Mouse (Mus musculus) large intestine, adult 2 months (tissue): Measurements from ENCODE around the gene Mcf2l. TPM values are rescaled to one million over a fixed set of nuclear protein-coding genes. Genes with fewer than 3 reads are reported as not detected.

Experiments
- DNase-seq: peaks from one replicate; pipeline ENCODE4 v3.0.0-alpha.2; 2012; ENCODE audit warnings: low read depth, low spot score
- WGBS: fragments of 180-500 bp; shearing (Covaris S2); methylation state at CpG from one replicate; pipeline ENCODE4 v1.1.7; 2018; 5-methylcytosine and 5-hydroxymethylcytosine counted together
- polyA plus RNA-seq: library from polyadenylated mRNA; depleted of rRNA; stranded (reverse); fragments of >200 nt; gene quantifications from 2 replicates; pipeline ENCODE4 v1.2.3, GENCODE M21; 2012

Gene Mcf2l
- polyA plus RNA-seq, 1 experiment = 14.1 TPM

DNA sequence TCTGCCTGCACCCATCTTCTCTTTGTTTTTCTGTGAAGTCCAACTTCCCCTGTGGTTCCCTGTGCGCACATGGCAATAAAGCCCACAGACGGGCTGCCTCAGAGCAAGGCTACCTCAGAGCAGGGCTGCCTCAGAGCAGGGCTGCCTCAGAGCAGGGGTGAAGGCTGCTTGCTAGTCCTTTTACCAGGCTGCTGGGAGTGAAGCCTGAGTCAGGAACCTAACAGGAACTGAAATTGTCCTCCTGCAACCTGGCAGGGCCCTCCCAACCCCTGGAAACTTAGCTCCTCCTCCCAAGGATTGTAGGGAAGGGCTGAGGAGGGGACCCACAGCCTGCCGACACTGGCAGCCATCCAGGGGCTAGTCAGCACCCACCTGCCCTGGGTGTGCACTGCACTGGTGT lies 60.2 kb downstream of the Mcf2l start:
- no peak for DNase-seq
- 18% methylated on average over 3 of the region's 3 CpGs for WGBS

DNA sequence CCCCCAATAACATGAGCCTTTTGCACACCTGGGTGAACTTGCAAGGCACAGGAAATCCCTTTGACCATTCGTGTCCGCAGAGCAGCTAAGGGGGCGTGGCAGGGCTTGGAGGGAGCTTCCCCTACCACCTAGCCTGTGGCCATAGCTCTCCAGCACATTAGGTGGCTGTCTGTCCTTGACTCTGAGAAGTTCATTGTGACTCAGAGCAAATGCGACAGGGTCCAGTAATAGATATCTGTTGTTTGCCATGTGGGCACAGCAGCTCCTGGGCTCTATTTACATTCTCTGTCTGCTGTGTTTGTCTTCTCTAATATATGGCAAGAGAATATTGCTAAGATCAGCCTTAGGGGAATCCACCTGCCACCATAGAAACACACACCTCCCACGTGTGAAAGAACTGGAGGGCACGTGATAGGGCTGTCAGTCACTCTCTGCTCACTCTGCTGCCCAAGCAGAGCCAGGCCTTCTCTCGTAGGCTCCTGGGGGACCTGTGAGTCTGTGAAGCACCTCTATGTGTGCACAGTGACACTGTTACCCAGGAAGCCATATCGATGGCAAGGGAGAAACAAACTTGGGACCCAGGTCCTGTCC lies 60.9 kb downstream of the Mcf2l start:
- DNase-seq = no peak

DNA sequence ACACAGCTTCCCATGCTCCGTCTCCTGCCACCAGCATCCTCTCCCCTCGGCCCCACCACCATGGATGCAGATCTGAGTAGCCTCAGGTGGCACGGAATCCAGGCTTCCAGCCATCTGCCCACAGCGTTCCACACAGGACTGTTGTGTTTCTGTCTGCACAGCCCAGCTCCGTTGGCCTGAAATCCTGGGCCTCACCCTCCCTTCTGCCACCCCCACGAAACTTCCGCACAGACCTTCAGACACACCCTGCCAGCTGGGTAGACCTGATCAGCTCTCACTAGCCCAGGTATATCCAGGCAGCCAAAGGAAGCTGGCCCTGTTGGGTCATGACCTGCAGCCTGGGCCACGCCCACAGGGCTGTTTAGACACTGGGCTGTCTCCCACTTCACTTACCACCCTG lies 66.9 kb downstream of the Mcf2l start:
- no peak for DNase-seq
- whole genome bisulfite sequencing = 26% methylated on average over 8 of the region's 8 CpGs

More for the DNA sequence above, 60.9 kb downstream of the Mcf2l start:
- 24% methylated on average over 8 of the region's 8 CpGs for WGBS

DNA sequence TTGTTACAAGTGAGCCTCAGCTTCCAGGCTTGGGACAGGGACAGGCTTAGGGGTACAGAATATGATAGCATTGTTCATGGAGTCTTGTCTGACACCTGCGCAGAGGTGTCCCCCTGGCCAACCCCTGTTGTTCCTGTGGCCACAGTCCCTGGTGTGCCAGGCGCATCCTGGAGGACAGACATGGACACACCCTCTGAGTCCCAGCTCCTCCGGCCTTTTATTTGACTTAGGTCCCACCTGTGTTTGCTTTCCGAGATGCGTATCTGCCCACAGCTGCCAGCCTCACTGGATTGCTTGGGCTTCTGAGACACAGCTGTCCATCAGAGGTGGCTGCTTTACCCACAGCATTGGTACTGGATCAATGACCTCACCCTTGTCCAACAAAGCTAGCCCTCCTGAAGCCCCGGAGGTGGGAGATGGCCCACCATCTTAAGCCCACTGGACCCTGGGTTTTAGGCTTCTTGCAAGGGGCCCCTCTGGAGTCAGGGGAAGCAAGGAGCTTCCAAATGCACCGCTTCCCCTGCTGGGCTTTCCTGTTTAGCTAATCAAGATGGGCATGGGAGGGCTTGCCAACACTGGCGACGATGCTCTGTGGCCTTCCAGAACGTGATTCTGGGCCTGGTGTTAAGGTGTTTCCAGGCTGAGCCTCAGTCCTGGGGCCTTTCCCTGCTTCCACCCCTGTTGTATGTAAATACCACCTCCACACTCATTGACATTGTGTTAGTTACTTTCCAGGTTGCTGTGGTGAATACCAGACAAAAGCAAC lies 67.7 kb downstream of the Mcf2l start:
- 39% methylated on average over 10 of the region's 10 CpGs for WGBS
- DNase-seq = no peak

DNA sequence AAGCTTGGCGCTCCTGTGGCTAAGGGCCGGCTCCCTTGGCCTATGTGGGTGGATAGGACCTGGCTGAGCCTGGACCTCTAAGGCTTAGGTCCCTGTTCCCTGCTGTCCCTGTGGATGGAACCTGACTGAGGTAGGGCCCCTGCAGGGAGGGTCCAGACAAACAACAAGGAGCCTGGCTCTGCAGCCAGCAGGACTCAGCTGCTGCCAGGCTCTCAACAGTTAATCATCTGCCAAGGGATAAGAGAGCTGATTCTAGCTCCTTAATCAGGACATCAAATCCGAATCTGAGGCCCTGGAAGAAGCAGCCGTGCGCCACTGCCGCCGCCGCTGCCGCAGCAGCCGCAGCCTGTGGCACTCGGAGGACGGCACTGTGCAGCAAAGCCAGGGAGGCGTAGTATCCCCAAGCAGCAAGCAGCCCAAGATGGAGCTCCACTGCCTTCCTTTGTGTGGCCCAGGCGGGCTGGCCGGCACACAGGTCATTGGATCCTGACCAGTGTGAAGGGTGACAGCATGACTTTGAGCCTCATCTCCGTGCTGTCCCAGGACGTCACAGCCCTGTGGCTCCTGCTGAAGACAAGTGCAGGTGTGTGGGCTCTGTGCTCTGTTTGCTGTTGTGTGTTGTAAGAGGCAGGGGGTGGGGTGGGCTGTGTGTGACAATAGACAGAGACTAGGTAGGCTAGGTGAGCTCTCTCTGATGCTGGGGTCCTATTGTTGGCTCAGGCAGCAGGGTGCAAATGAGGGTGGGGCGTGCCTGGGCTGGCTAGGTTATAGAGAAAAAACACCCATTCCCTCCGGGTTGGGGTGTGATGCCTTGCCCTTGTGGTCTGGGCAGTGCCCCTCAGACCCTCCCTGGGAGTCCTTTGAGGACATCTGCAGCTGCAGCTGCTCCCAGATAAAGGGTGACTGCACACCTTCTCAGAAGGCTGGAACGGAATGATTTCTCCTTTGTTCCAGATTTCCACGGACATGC lies 74.3 kb downstream of the Mcf2l start:
- WGBS = 58% methylated on average over 21 of the region's 21 CpGs
- DNase-seq = no peak

DNA sequence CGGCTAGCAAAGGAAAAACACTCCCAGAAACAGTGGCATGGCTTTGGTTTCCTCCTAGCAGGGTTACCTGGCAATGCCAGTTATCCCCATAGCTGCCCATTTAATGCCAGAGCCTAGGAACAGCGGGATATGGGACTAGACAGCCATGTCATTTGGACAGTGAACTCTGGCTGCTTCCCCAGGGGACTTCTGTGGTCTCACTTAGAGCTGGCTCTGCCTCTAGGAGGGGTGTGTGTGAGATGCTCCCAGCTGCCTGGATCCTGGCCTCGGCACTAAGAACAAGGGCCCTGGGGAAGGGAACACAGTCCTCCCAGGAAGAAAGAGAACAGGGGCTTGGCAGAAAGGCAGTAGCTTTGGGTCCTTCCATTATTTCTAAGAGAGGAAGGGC lies 75.0 kb downstream of the Mcf2l start:
- DNase-seq = no peak
- 39% methylated on average over 3 of the region's 3 CpGs for WGBS

DNA sequence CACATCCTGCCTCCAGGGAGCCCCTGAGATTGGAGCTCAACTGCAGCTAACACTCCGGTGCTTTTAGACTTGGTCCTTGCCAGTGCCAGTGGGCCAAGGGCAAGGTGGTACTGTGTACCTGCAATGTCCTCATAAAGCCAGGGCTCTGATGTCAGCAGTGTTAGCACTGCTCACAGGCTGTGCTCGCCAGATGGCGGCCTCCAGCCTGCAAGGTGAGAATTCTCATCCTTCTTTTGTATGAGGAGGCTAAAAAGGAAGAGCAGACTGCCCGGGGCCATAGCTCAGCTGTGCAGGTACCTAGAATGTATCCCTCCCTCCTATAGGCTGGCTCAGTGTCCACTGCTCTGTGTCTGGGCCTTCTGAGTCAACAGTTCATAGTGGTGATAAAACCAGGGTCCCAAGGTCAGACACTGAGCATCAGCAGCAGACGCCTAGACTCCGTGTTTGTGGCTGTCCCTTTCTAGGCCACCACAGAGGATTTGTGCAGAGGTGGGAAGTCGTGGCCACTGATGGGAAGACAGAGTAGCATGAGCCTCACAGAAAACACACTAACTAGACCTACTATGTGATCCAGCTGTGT lies 77.5 kb downstream of the Mcf2l start:
- 63% methylated on average over 7 of the region's 7 CpGs for WGBS

DNA sequence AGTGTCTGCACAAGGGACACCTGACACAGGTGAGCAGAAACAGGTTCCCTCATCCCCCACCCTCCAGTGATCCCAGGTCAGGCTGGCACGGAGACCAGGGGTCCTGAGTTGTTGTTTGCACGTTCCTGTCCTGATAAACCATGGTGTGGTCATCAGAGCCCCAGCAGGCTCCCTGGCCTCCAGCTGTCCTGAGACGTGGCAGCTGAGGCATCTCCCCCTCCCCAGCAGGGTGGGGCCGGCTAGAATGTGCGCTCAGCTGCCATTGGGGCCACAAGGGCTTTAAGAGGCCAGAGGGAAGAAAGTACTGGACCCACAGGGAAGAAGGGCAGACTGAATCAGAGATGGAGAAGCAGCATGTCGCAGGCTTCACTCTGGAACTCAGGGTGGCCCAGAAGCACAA lies 79.1 kb downstream of the Mcf2l start:
- no peak for DNase-seq
- WGBS = 60% methylated on average over 6 of the region's 6 CpGs

More for the DNA sequence above, 77.5 kb downstream of the Mcf2l start:
- DNase-seq = no peak

DNA sequence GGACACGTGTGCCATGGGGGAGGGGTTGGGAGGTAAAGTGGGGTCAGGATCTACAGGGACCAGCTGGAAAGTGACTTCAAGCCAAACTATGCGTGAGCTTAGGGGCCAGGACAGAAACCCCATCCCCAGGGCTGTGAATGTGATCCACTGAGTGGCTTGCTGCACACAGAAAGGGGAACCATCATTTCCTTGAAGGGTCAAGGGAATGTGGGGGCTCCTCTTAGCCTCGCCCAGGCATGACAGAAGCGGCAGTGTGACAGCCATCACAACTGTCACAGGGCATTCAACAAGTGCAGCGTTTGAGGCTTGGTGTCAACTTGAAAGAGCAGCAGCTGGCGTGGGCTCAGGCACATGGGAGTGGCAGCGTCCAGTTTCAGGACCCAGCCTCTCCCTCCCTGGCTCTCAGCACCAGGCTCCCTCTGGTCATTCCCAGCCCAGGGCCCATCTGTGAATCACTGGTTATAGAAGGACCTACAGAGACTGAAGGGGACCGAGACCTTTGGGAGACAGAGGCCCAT lies 81.8 kb downstream of the Mcf2l start:
- WGBS = 72% methylated on average over 8 of the region's 8 CpGs
- no peak for DNase-seq

DNA sequence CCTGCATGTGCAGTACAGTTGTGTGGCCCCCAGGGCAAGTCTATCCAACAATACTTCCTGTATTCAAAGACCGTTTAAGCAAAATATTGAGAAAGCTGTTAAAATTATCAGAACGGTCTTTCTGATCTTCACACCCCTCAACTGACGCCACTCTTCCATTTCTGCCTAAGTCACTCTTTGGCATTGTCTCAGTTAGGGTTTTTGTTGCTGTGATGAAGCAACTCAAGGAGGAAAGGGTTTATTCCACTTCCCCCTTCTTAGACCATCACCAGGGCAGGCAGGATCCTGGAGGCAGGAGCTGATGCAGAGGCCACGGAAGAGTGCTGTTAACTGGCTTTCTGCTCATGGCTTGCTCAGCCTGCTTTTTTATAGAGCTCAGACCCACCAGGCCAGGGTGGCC lies 82.3 kb downstream of the Mcf2l start:
- DNase-seq = no peak
- 83% methylated on average over 4 of the region's 4 CpGs for WGBS

DNA sequence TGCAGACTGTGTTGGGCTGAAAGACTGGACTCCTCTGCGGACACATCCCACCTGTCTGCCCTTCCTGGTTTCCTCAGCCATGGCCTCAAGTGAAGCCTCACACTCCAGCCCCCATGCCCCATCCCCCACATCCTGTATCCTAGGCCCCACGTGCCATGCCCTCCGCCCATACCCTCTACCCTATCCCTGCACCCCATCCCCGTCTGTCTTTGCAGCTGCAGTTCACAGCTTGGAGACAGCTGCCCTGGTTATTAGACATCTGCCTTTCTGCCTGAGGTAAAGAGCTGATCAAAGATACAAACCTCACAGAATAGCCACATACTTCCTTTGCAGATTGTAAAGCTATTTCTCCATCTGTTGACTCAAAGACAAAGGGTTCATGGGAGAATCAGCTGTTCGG lies 83.3 kb downstream of the Mcf2l start:
- 70% methylated on average over 5 of the region's 5 CpGs for WGBS

DNA sequence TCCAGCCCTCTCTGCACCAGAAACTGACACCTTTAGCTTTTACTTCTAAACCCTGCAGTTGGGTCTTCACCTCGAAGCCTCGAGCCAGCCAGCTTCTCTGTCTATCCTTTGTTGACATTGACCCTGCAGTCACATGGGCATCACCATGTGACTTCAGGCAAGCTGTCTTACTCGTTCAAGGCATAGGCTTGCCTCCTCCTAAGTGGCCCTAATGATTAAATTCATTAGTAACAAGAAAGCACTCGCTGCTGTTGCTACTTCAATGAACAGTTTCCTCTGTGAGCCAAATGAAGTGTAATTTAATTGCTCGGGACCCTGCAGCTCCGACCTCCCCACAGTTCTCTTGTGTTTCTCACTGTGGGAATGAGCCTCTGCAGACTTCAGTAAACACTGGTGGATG lies 83.8 kb downstream of the Mcf2l start:
- no peak for DNase-seq
- 50% methylated on average over 6 of the region's 6 CpGs for WGBS

More for the DNA sequence above, 83.3 kb downstream of the Mcf2l start:
- no peak for DNase-seq

DNA sequence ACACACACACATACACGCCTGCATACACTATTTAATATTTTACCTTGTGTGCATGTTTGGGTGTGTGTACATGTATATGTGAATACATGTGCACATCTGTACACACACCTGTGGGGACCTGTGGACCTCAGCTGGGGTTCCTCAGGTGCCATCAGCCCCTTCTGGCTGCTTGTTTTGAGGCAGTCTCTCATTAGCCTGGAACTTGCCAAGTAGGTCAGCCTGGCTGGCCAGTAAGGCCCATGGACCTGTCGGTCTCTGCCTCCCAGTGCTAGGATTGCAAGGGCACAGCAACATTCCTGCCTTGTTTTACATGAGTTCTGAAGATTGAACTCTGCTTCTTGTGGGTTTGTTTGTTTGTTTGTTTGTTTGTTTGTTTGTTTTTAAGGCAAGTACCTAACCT lies 87.0 kb downstream of the Mcf2l start:
- WGBS = 82% methylated on average over 2 of the region's 2 CpGs
- DNase-seq = no peak

DNA sequence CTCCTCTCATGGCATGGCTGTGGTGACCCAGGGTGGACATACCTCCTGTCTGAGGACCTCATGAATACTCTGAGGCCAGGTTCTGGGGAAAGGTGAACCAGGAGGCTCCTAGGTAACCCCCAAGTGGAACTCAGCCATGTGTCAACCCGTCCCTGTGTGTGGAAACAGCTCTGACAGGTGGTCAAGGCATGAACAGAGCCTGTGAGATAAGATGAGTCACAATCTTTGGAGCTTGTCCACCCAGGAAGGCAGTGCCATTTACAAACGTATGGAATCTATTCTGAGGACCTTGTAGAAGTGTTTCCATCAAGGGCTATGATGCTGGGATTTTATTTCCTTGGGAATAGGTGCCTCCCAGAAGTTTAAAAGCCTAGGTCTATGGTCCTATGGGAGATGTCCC lies 87.6 kb downstream of the Mcf2l start:
- 29% methylated on average over 2 of the region's 2 CpGs for WGBS

DNA sequence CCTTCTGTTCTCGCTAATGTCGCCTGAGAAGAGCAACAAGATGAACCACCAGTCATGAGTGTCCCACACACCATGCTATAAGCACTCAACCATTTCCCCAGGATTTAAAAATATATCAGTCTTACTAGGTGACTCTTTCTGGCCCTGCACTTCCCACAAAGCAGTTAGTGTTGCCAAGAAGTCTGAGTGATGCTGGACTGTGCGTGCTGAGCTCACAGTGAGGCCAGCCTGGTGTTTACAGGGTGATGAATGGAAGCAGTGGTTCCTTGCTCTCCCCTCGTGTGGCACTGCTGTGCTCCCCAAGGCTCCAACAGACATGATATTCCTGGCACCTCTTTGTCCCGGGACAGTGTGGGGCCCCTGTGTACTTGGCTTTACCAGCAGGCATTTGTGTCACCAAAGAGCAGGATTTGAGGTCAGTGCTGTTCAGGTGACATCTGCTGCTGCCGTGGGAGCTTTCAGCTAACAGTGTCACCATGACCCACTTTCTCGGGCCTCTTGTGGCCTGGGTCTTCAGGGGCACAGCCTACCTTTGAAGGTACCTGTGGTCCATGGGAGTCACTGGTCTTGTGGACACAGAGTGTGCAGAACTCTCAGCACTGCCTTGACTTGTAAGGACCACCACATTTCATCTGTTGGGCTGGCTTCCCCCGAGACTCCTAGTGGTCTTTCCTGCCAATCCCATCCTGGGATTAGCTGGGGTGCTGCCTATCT lies 88.4 kb downstream of the Mcf2l start:
- 78% methylated on average over 8 of the region's 8 CpGs for WGBS
- no peak for DNase-seq

More for the DNA sequence above, 87.6 kb downstream of the Mcf2l start:
- no peak for DNase-seq

DNA sequence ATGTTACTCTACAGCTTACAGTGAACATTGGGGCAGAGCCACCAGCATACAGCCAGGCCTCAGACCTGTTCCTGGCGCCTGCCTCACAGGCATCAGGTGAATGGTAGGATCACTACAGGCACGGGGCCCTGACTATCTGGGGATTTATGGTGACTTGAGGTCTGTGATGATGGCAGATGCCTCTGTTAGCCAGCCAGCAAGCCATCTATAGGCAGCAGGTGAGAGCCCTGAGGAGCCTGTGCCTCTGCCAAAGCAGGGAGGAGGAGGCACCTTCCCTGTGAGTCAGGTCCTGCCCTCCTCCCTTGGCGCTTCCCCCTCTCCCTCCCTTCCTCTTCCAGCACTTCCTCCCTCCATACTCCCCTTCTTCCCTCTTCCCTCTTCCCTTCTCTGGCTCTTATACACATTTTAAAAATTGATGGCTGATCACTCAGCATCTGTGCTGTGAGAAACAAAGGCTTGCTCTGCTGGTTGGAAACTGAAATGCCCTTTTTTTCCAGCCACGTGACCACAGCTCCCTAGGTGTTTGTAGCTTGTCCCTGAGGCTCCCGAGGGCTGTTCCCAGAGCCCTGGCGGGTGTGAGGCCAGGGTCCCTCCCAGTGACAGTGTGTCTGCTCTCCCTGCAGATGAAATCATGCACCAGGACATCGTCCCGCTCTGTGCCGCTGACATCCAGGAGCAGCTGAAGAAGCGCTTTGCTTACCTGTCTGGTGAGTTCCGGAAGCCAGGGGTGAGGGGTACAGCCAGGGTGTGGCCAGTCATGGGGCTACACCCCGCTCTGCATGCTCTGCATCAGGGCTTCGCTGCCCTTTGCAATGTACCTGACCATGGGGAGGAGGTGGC lies 89.2 kb downstream of the Mcf2l start:
- 64% methylated on average over 13 of the region's 13 CpGs for WGBS
- DNase-seq = no peak

DNA sequence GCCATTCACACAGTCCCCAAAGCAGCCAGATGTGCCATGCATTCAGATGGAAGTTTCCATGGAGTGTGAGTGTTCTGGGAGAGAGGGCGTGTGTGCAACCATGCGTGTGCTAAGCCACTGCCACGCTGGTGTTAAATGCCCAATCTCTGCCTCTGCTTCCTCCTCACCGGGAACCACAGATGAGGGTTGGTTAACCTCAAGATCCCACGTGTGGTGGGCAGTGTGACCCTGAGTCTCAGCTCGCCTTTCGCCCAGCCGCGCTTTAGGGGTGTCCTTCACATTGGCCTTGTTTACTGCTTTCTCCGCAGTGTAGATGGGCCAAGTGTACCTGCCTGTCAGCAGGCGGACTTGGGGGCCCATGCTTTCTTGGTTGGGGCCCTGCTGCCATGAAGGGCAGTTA lies 102.7 kb downstream of the Mcf2l start:
- no peak for DNase-seq

DNA sequence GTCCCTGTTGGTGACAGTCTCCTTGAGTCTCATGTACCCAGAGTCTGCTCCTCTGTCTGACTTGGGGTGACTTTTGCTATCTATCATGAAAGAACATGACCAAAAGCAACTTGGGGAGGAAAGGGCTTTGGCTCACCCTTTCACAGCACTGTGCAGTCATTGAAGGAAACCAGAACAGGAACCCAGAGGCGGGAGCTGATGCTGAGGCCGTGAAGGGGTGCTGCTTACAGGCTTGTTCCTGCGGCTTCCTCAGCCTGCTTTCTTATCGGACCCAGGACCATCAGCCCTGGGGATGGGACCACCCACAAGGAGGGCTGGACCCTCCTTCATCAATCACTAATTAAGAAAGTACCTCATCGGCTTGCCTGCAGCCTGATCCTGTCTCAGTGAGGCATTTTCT lies 103.1 kb downstream of the Mcf2l start:
- WGBS = 60% methylated on average over 5 of the region's 5 CpGs
- no peak for DNase-seq

More for the DNA sequence above, 102.7 kb downstream of the Mcf2l start:
- 82% methylated on average over 11 of the region's 11 CpGs for WGBS
